ENCODE assay signal across 9 mouse cellular contexts in the genomic region with DNA sequence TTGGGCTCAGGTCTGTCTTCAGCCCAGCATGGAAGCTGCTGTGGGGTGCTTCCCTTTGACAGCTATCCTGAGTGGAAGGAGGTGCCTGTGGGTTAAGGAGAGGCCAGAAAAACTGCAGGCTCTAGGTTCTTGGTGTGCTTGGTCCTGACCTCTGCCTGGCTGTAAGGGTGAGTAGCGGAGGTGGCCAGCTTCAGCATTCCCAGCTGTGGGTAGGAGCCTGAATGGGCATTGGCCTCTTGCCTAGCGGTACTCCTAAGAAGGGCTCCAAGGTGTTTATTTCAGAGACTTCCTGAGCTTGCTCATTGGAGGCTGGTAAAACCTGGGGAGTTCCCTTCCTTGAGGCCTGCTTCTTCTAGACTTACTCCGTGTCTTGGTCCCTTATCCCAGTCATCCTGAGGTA. TPM values are rescaled to one million over a fixed set of nuclear protein-coding genes. Genes with fewer than 3 reads are reported as not detected.
DNase-seq lines count a peak whose midpoint lies in the region; ATAC-seq and TF ChIP-seq lines count a peak whose summit lies in the region.
"Had no signal": no experiment of that assay in that cellular context is flagged by ENCODE, and none has a peak within 500 bp of the region (broad histone marks: within the 10 kb centered on the region; RNA-seq: fewer than 3 reads in every experiment).

No protein-coding gene starts in this region.

- ATAC-seq in midbrain, embryonic 15.5 days (replicated peaks) = no peak

- H3K4me2 ChIP-seq in midbrain, embryonic 15.5 days = no peak overlapping the region

- no peaks in the 10 kb centered on the region for H3K27me3 ChIP-seq in heart, embryonic 10.5 days (ENCODE audit: insufficient read depth, poor library complexity, severe bottlenecking)
- H3K27me3 ChIP-seq in midbrain, embryonic 10.5 days (ENCODE audit: low read depth, poor library complexity, severe bottlenecking) = no peaks in the 10 kb centered on the region
- H3K27me3 ChIP-seq in midbrain, embryonic 15.5 days (replicated peaks) = no peaks in the 10 kb centered on the region

- no peak for DNase-seq in heart, embryonic 10.5 days (ENCODE audit: low spot score)
- DNase-seq in heart, adult 8-10 months (ENCODE audit: low spot score) = no peak
- DNase-seq in midbrain, embryonic 10.5 days (ENCODE audit: low spot score) = no peak
- peak; percentile 50 for DNase-seq in gastrocnemius, postnatal 25 days
- DNase-seq in left cerebral cortex, adult 18-20 months (ENCODE audit: low spot score in 2 of 2) = no peak
- DNase-seq in right cerebral cortex, adult 2 months (ENCODE audit: low spot score in 2 of 2) = no peak
- DNase-seq: adrenal gland, postnatal 10 days had no signal

- peak overlapping the region; percentile 80 for H3K27ac ChIP-seq in heart, embryonic 10.5 days
- H3K27ac ChIP-seq in midbrain, embryonic 10.5 days (replicated peaks) = peak overlapping the region; percentile 55
- no peak overlapping the region; the same call in 1 of the 2 replicates for H3K27ac ChIP-seq in midbrain, embryonic 15.5 days
- H3K27ac ChIP-seq in olfactory bulb, adult 2 months (ENCODE audit: insufficient read depth, low read depth, low read length) = peak overlapping the region; percentile 53

- no peak overlapping the region for H3K4me3 ChIP-seq in heart, embryonic 10.5 days
- no peak overlapping the region for H3K4me3 ChIP-seq in midbrain, embryonic 10.5 days
- H3K4me3 ChIP-seq in midbrain, embryonic 15.5 days = no peak overlapping the region
- H3K4me3 ChIP-seq in olfactory bulb, adult 2 months (ENCODE audit: insufficient read depth, low read depth, low read length) = no peak overlapping the region

- no peaks in the 10 kb centered on the region for H3K9me3 ChIP-seq in heart, embryonic 10.5 days
- H3K9me3 ChIP-seq in midbrain, embryonic 10.5 days (replicated peaks) = peaks cover 8% of the 10 kb centered on the region
- 0 out of 2 replicates have a peak, but pooled peaks cover 2% of the 10 kb centered on the region for H3K9me3 ChIP-seq in midbrain, embryonic 15.5 days

- peaks cover 14% of the 10 kb centered on the region for H3K36me3 ChIP-seq in heart, embryonic 10.5 days
- peaks cover 38% of the 10 kb centered on the region for H3K36me3 ChIP-seq in midbrain, embryonic 10.5 days
- peaks cover 7% of the 10 kb centered on the region; the same call in 1 of the 2 replicates for H3K36me3 ChIP-seq in midbrain, embryonic 15.5 days (replicated peaks)

- 68% methylated on average over 3 of the region's 3 CpGs for WGBS in heart, embryonic 10.5 days
- WGBS in midbrain, embryonic 10.5 days = 63% methylated on average over 3 of the region's 3 CpGs
- WGBS in midbrain, embryonic 15.5 days = 65% methylated on average over 3 of the region's 3 CpGs
- 49% methylated on average over 3 of the region's 3 CpGs for WGBS in olfactory bulb, adult 2 months

- no peak overlapping the region for H3K9ac ChIP-seq in midbrain, embryonic 15.5 days

- peaks cover 49% of the 10 kb centered on the region for H3K4me1 ChIP-seq in heart, embryonic 10.5 days
- H3K4me1 ChIP-seq in midbrain, embryonic 10.5 days = peaks cover 18% of the 10 kb centered on the region
- H3K4me1 ChIP-seq in midbrain, embryonic 15.5 days = peaks cover 15% of the 10 kb centered on the region
- peaks cover 36% of the 10 kb centered on the region for H3K4me1 ChIP-seq in olfactory bulb, adult 2 months (ENCODE audit: control insufficient read depth, insufficient read depth, low read length)

- TF ChIP-seq CTCF in olfactory bulb, adult 2 months (IDR thresholded peaks at IDR 0.05; ENCODE audit: insufficient read depth, low read depth, low read length) = no peak

- TF ChIP-seq POLR2A in olfactory bulb, adult 2 months (IDR thresholded peaks at IDR 0.05; ENCODE audit: insufficient read depth, low read depth, low read length) = no peak

RNA-seq across cellular contexts. Expression of gene Cds2, which starts 28.3 kb away (rescaled TPM):
- polyA plus RNA-seq in heart, embryonic 10.5 days (2016; fragmentation: Nextera tagmentation; extraction: Ambion mirVana) = 20.0 and 20.4 TPM in 2 replicates
- 10 to 100 TPM; 79.2 to 97.9 (median 83.9) TPM for total RNA-seq in heart, adult 8-10 months (2022)
- 21.4 and 22.7 TPM in 2 replicates for polyA plus RNA-seq in midbrain, embryonic 10.5 days (2016; fragmentation: Nextera tagmentation; extraction: Ambion mirVana)
- 41.7 and 41.8 TPM in 2 replicates for polyA plus RNA-seq in midbrain, embryonic 15.5 days (2015; fragmentation: Nextera tagmentation; extraction: Ambion mirVana)
- 10 to 100 TPM; 12.5 to 16.8 TPM for total RNA-seq in gastrocnemius, postnatal 25 days (2021)
- polyA plus RNA-seq in olfactory bulb, adult 2 months (2012; ENCODE audit: insufficient read depth, insufficient read length, low replicate concordance, missing spikeins) = 109 and 181 TPM in 2 replicates
- 100 to 1,000 TPM; 251 to 285 TPM for total RNA-seq in left cerebral cortex, adult 18-20 months (2021)

RNA-seq across cellular contexts. Expression of gene Pcna, which starts 38.2 kb away (rescaled TPM):
- polyA plus RNA-seq in heart, embryonic 10.5 days (2016; fragmentation: Nextera tagmentation; extraction: Ambion mirVana) = 217 and 273 TPM in 2 replicates
- total RNA-seq in heart, adult 8-10 months (2022) = 10 to 100 TPM; 33.1 to 42.6 (median 38.3) TPM
- 383 and 428 TPM in 2 replicates for polyA plus RNA-seq in midbrain, embryonic 10.5 days (2016; fragmentation: Nextera tagmentation; extraction: Ambion mirVana)
- polyA plus RNA-seq in midbrain, embryonic 15.5 days (2015; fragmentation: Nextera tagmentation; extraction: Ambion mirVana) = 92.3 and 96.8 TPM in 2 replicates
- total RNA-seq in gastrocnemius, postnatal 25 days (2021) = 10 to 100 TPM; 18.4 to 22.9 TPM
- not detected in 2 replicates for polyA plus RNA-seq in olfactory bulb, adult 2 months (2012; ENCODE audit: insufficient read depth, insufficient read length, low replicate concordance, missing spikeins)
- 10 to 100 TPM; 45.8 to 48.0 TPM for total RNA-seq in left cerebral cortex, adult 18-20 months (2021)

RNA-seq across cellular contexts. Expression of gene Tmem230, which starts 43.7 kb away (rescaled TPM):
- 39.4 TPM in 2 replicates for polyA plus RNA-seq in heart, embryonic 10.5 days (2016; fragmentation: Nextera tagmentation; extraction: Ambion mirVana)
- total RNA-seq in heart, adult 8-10 months (2022) = 10 to 100 TPM; 25.1 to 29.2 (median 26.2) TPM
- polyA plus RNA-seq in midbrain, embryonic 10.5 days (2016; fragmentation: Nextera tagmentation; extraction: Ambion mirVana) = 40.3 and 47.6 TPM in 2 replicates
- polyA plus RNA-seq in midbrain, embryonic 15.5 days (2015; fragmentation: Nextera tagmentation; extraction: Ambion mirVana) = 42.9 and 48.0 TPM in 2 replicates
- total RNA-seq in gastrocnemius, postnatal 25 days (2021) = 10 to 100 TPM; 21.1 to 22.5 TPM
- 288 TPM in 1 of 2 replicates, not detected in the other for polyA plus RNA-seq in olfactory bulb, adult 2 months (2012; ENCODE audit: insufficient read depth, insufficient read length, low replicate concordance, missing spikeins)
- 10 to 100 TPM; 33.7 to 36.4 TPM for total RNA-seq in left cerebral cortex, adult 18-20 months (2021)
